Mouse (Mus musculus): Measurements from ENCODE around the gene Fbxw7.

DNA sequence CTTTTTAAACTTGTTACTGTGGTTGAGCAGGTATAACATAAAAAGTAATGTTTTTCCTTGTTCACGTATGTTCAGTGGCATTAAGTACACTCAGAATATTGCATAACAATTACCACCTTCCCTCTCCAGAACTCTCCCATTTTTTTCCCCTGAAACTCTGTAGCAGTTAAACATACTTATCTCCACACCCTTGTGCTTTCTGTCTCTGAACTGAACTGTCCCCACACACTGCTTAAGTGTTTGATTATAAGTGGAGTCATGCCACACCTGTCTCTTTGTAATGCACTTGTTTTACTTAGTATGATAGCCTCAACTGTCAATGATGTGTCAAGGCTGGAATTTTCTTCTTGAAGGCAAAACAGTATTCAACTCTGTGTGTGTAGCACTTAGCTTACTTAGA lies 108.6 kb downstream of the Fbxw7 start:
- no peak for TF ChIP-seq POLR2A (IDR thresholded peaks at IDR 0.05; ENCODE audit: low read depth, low read length)
- TF ChIP-seq CTCF (conservative IDR thresholded peaks at IDR 0.05 in 1 of 2, IDR thresholded peaks at IDR 0.05 in 1 of 2; ENCODE audit: low read depth in 2 of 2, low read length in 2 of 2), result no peak
- TF ChIP-seq USF1 (IDR thresholded peaks at IDR 0.05; ENCODE audit: low read depth, low read length), result no peak
- no peak for TF ChIP-seq ZMIZ1 (IDR thresholded peaks at IDR 0.05; ENCODE audit: low read depth, low read length)
- no peak for TF ChIP-seq MAZ (IDR thresholded peaks at IDR 0.05; ENCODE audit: low read depth, low read length)
- TF ChIP-seq JUND (conservative IDR thresholded peaks at IDR 0.05; ENCODE audit: low read depth, low read length), result no peak
- no peak for TF ChIP-seq MAFK (IDR thresholded peaks at IDR 0.05; ENCODE audit: insufficient replicate concordance, low read length)

Data from CH12.LX (cell line).